Mouse (Mus musculus) liver, embryonic 14.5 days (tissue): ENCODE results near the gene Thoc3.

Experiments used
- CTCF ChIP-seq: IDR thresholded peaks from 2 replicates; pipeline ENCODE4 v1.5.1; 2016; ENCODE audit warnings: antibody characterized with exemption, low read depth, control low read depth
- EP300 ChIP-seq: IDR thresholded peaks from 2 replicates; pipeline ENCODE4 v1.6.1; 2016; ENCODE audit warnings: antibody characterized with exemption, low read depth

- TF ChIP-seq CTCF (no peak), EP300 (no peak)
Measured at GRCm38 (mm10) chr13:54491381-54491780, 22.7 kb upstream of the Thoc3 start.
